In the genomic region with DNA sequence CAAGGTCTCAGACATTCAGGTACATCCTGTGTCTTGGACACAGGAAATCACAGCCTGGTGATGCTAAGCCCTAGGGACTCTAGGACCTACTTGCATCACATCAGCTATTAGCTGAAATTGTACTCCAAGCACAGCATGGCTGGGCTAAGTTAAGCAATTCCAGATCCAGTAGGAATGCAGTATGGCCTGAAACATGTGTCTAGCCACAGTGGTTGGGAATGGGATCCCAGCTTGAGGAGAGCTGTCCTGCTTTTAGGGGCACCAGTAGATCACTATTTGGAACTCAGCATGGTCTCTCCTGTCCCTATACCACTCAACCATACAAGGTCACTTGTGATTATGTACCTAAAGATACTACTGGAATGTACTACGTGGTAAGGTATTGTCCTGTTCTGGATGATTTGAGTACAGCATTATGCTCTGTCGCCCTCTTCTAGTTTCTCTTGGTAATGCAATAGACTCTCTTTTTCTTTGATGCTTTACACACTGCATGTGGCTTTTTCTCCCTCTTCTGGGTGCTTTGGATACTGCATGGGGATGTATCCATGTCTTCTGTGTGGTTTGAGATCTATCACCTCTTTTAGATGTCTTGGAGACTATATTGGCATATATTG, we compare ENCODE assay signal across 9 mouse cellular contexts.
DNase-seq lines count a peak whose midpoint lies in the region; ATAC-seq and TF ChIP-seq lines count a peak whose summit lies in the region.
"Had no signal": no experiment of that assay in that cellular context is flagged by ENCODE, and none has a peak within 500 bp of the region (broad histone marks: within the 10 kb centered on the region; RNA-seq: fewer than 3 reads in every experiment).

No protein-coding gene starts in this region.

- H3K36me3 ChIP-seq in liver, postnatal 0 days (replicated peaks; ENCODE audit: insufficient read depth, low read length) = no peaks in the 10 kb centered on the region
- no peaks in the 10 kb centered on the region for H3K36me3 ChIP-seq in liver, embryonic 12.5 days
- no peaks in the 10 kb centered on the region for H3K36me3 ChIP-seq in neural tube, embryonic 13.5 days
- H3K36me3 ChIP-seq: lung, embryonic 15.5 days had no signal

- no peak for ATAC-seq in liver, postnatal 0 days
- no peak for ATAC-seq in liver, embryonic 12.5 days
- peak; percentile 56 to 64; a peak in 3 of 4 replicates for ATAC-seq in hematopoietic stem cell, adult 5-6 weeks (replicated peaks in 1 of 2; ENCODE audit: insufficient read depth in 1 of 2, low FRiP score in 2 of 2, low TSS enrichment in 1 of 2, low read depth in 1 of 2, poor library complexity in 2 of 2, severe bottlenecking in 2 of 2)
- ATAC-seq in neural tube, embryonic 13.5 days (ENCODE audit: low read depth) = peak; percentile 83

- no peak overlapping the region for H3K9ac ChIP-seq in liver, postnatal 0 days (replicated peaks)
- no peak overlapping the region for H3K9ac ChIP-seq in liver, embryonic 12.5 days
- no peak overlapping the region for H3K9ac ChIP-seq in neural tube, embryonic 13.5 days
- H3K9ac ChIP-seq: lung, embryonic 15.5 days had no signal

- no peaks in the 10 kb centered on the region for H3K27me3 ChIP-seq in liver, postnatal 0 days (ENCODE audit: insufficient read depth, low read length)
- H3K27me3 ChIP-seq in liver, embryonic 12.5 days (replicated peaks) = no peaks in the 10 kb centered on the region
- no peaks in the 10 kb centered on the region for H3K27me3 ChIP-seq in neural tube, embryonic 13.5 days
- H3K27me3 ChIP-seq: lung, embryonic 15.5 days had no signal

- 23% methylated on average over 2 of the region's 2 CpGs for WGBS in liver, postnatal 0 days (ENCODE audit: insufficient replicate concordance)
- WGBS in liver, embryonic 12.5 days (ENCODE audit: insufficient replicate concordance) = 25% methylated on average over 2 of the region's 2 CpGs
- 16% methylated on average over 2 of the region's 2 CpGs for WGBS in neural tube, embryonic 13.5 days

- no peak overlapping the region for H3K4me3 ChIP-seq in liver, postnatal 0 days (ENCODE audit: low read depth, low read length)
- H3K4me3 ChIP-seq in liver, embryonic 12.5 days = no peak overlapping the region
- no peak overlapping the region for H3K4me3 ChIP-seq in neural tube, embryonic 13.5 days
- H3K4me3 ChIP-seq: lung, embryonic 15.5 days had no signal

- H3K4me1 ChIP-seq in liver, postnatal 0 days (ENCODE audit: insufficient read depth) = no peaks in the 10 kb centered on the region
- H3K4me1 ChIP-seq in liver, embryonic 12.5 days = no peaks in the 10 kb centered on the region
- H3K4me1 ChIP-seq in neural tube, embryonic 13.5 days (replicated peaks) = no peaks in the 10 kb centered on the region
- H3K4me1 ChIP-seq: lung, embryonic 15.5 days had no signal

- intact Hi-C loops in gastrocnemius, postnatal 14 days (cut with DNase I; ENCODE audit: low total_unique reads) = loop anchor here (5.0 kb wide), 1 partner anchor 517 kb away; the partner anchor contains the start of gene Dsel

- DNase-seq in liver, postnatal 0 days = no peak
- DNase-seq in cerebellum, postnatal 14 days = peak; percentile 76 to 77
- peak; percentile 72 for DNase-seq in layer of hippocampus, adult 9-10 months (ENCODE audit: low spot score)
- DNase-seq in gastrocnemius, postnatal 14 days = no peak
- no peak for DNase-seq in lung, adult 18-20 months

- peak; percentile 43 for TF ChIP-seq CTCF in liver, postnatal 0 days (IDR thresholded peaks at IDR 0.05; ENCODE audit: low read depth)

- no peaks in the 10 kb centered on the region for H3K9me3 ChIP-seq in liver, postnatal 0 days (ENCODE audit: low read length)
- no peaks in the 10 kb centered on the region for H3K9me3 ChIP-seq in liver, embryonic 12.5 days (replicated peaks)
- no peaks in the 10 kb centered on the region for H3K9me3 ChIP-seq in neural tube, embryonic 13.5 days
- H3K9me3 ChIP-seq: lung, embryonic 15.5 days had no signal

- no peak overlapping the region for H3K4me2 ChIP-seq in liver, postnatal 0 days (ENCODE audit: low read depth, low read length)
- H3K4me2 ChIP-seq in liver, embryonic 12.5 days = no peak overlapping the region
- H3K4me2 ChIP-seq in neural tube, embryonic 13.5 days = no peak overlapping the region
- H3K4me2 ChIP-seq: lung, embryonic 15.5 days had no signal

- no peak for TF ChIP-seq EP300 in liver, postnatal 0 days (IDR thresholded peaks at IDR 0.05; ENCODE audit: low read depth)

- no peak overlapping the region for H3K27ac ChIP-seq in liver, postnatal 0 days (ENCODE audit: low read depth)
- H3K27ac ChIP-seq in liver, embryonic 12.5 days = no peak overlapping the region
- no peak overlapping the region for H3K27ac ChIP-seq in neural tube, embryonic 13.5 days (replicated peaks)
- H3K27ac ChIP-seq: lung, embryonic 15.5 days had no signal

Comparison
In these comparisons a context has a peak if more than half of its experiments do, and no peak if none do; other contexts are left out.
1. ATAC-seq: peak in hematopoietic stem cell, adult 5-6 weeks (2 of 2) and neural tube, embryonic 13.5 days (single experiment); none in liver, postnatal 0 days (single experiment) and liver, embryonic 12.5 days (single experiment).
2. DNase-seq: peak in cerebellum, postnatal 14 days (2 of 2) and layer of hippocampus, adult 9-10 months (single experiment); none in liver, postnatal 0 days (single experiment), gastrocnemius, postnatal 14 days (single experiment) and lung, adult 18-20 months (0 of 2).